Mouse (Mus musculus): Measurements from ENCODE around the gene Mgat1. TPM values are rescaled to one million over a fixed set of nuclear protein-coding genes. Genes with fewer than 3 reads are reported as not detected.

Gene Mgat1
- total RNA-seq, 2 experiments from 2014 or later = 59.3 to 68.4 TPM

- intact Hi-C loops (cut with DNase I) = no loop called here
- DNase-seq = no peak
These were observed 6.5 kb upstream of the Mgat1 start for GRCm38 (mm10) chr11:49237532-49237931.

DNA sequence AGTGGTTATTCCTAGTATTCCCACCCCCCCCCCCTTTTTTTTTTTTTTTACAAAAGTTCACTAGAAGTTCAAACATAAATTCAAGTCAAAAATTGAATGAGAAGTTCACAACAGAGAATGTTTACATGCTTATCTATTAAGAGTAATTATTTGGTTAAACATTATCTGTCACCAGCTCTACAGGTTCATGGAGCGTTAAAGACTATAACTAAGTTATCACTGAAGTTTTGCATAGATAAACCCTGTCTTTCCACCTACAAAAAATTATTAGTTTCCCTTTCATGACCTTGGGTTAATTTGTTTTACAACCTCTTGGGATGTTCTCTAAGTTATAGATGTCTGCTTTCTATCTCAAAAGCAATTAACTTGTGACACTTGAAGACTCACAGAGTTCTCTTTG is 3.7 kb upstream of the Mgat1 start:
- DNase-seq = no peak

GRCm38 (mm10) chr11:49240874-49241273 is 3.1 kb upstream of the Mgat1 start:
- intact Hi-C loops (cut with DNase I) = no loop called here
- DNase-seq = no peak

More for the DNA sequence above, 3.7 kb upstream of the Mgat1 start:
- intact Hi-C loops (cut with DNase I) = no loop called here

DNA sequence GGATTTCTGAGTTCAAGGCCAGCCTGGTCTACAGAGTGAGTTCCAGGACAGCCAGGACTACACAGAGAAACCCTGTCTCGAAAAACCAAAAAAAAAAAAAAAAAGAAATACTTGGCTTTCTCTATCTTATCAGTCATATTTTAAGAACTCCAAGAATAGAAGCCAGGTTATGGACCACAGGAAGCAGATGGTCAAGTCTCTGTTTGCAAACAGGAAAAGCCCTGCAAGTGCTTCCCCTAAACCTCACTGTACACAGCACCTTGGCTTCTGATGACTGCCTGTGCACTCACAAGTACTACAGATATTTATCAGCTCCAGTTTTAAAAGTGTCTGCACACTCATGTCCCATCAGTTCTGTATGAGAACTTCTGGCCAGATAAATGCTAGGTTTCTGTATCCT is 2.5 kb upstream of the Mgat1 start:
- intact Hi-C loops (cut with DNase I) = no loop called here
- DNase-seq = no peak

- intact Hi-C loops (cut with DNase I) = no loop called here
- DNase-seq = no peak
These were observed 906 bp upstream of the Mgat1 start for GRCm38 (mm10) chr11:49242944-49243626.

GRCm38 (mm10) chr11:49244595-49244930 is 572 bp downstream of the Mgat1 start:
- intact Hi-C loops (cut with DNase I) = no loop called here
- no peak for DNase-seq

- DNase-seq = peak in 1 of 2 experiments; percentile 53
- intact Hi-C loops (cut with DNase I) = no loop called here
These were observed 1.2 kb downstream of the Mgat1 start for GRCm38 (mm10) chr11:49245176-49245575.

GRCm38 (mm10) chr11:49245634-49246415 is 1.8 kb downstream of the Mgat1 start:
- intact Hi-C loops (cut with DNase I) = no loop called here
- DNase-seq = no peak

GRCm38 (mm10) chr11:49246523-49246922 is 2.5 kb downstream of the Mgat1 start:
- DNase-seq = no peak
- intact Hi-C loops (cut with DNase I) = no loop called here

DNA sequence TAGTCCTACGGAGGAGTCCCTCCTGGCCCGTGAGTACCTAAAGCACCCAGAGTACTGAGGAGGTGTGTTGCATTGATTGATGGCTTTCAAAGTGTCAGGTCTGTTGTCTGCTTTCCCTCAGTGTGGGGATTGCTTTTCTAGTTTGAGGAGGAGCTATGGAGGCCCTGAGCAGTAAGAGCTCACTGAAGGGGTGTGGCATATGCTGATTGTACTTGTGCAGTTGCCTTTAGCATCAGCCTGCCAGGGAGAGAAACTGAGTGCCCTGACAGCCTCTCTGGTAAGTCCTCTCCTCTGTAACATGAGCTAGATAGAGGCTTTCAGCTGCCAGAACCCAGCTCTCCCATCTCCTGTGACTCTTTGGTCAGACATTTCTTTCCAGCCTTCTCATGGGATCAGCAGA is 3.3 kb downstream of the Mgat1 start:
- intact Hi-C loops (cut with DNase I) = no loop called here
- DNase-seq = no peak

- peak; percentile 46 to 52 for DNase-seq
- intact Hi-C loops (cut with DNase I) = no loop called here
These were observed 4.4 kb downstream of the Mgat1 start for GRCm38 (mm10) chr11:49248226-49248973.

DNA sequence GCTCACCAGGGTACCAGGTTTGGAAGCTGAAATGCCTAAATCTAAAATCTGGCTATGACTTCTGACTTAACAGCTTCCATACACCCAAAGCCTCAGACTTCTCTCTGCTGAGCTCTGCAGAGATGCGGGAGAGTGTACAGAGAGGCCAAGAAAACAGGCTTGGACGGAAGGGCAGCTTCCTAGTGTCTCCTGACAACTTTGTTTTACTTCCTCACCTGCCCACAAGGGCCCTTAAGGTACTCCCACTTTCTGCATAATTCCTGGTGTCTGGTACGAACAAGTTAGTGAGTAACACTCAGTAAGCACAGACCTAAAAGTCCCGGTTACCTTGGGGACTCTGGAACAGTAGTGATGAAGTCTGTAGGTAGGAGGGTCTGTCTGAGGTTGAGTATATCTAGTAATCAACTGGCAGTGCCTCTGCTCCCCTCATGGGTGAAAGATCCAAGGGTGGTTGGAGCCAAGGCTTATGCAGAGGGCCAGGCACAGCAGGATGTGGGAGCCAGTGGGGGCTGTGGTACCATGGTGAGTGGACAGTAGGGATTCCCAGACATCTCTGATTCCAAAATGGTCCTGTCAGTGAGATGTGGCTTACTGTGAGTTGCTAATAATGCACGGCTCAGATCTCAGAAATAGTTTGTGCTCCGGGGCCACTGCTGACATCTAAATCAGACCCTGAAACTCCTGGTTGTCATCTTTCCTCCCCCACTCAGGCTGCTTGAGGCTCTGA is 5.1 kb downstream of the Mgat1 start:
- intact Hi-C loops (cut with DNase I) = no loop called here
- DNase-seq = no peak

GRCm38 (mm10) chr11:49249811-49250421 is 5.9 kb downstream of the Mgat1 start:
- intact Hi-C loops (cut with DNase I) = loop anchor here (2.0 to 5.0 kb wide), 2 partner anchors 47 to 143 kb away; partner anchors contain the start of gene Zfp62
- no peak for DNase-seq

GRCm38 (mm10) chr11:49250422-49251379 is 6.7 kb downstream of the Mgat1 start:
- intact Hi-C loops (cut with DNase I) = loop anchor here (2.0 to 5.0 kb wide), 2 partner anchors 48 to 143 kb away; partner anchors contain the start of gene Zfp62
- DNase-seq = peak; percentile 92 to 94

- intact Hi-C loops (cut with DNase I) = loop anchor here (2.0 to 5.0 kb wide), 2 partner anchors 49 to 144 kb away; partner anchors contain the start of gene Zfp62
- no peak for DNase-seq
These were observed 7.4 kb downstream of the Mgat1 start for GRCm38 (mm10) chr11:49251380-49251761.

DNA sequence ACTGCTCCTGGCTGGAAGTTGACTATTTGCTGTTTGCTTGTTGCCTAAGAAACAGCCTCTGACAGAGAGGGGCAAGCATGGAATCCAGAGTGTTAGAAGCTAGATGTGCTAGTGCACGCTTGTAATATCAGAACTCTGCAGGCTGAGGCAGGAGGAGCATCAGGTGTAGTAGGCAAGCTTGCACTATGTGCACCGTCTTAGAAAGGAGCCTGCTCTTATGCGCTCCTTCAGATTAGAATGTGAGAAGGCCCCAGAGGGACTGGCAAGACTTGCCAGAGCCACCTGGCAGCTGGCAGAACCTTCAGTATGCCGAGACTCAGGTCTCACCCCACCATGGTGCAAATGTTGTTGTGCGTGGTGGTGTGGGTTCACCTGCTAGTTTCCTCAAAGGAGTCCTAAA is 8.1 kb downstream of the Mgat1 start:
- intact Hi-C loops (cut with DNase I) = loop anchor here (5.0 kb wide), 1 partner anchor 145 kb away; no protein-coding TSS in a partner anchor
- no peak for DNase-seq

DNA sequence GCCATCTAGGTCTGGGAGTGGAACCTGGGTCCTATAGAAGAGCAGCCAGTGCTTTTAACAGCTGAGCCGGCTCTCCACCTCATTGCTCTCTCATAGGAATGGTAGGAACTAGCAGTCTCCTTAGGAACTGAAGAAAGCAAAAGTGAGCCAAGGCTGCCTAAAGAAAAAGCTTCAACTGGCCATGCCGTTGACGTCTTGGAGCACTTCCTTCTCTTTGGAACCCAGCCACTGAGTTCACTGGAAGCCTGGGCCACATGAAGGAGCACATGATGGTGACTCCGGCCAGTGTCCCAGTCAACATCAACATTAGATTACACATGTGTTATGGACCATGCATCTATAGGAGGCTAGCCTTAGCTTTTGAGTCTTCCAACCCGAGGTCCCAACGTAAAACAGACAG is 9.0 kb downstream of the Mgat1 start:
- DNase-seq = no peak
- intact Hi-C loops (cut with DNase I) = loop anchor here (5.0 kb wide), 1 partner anchor 146 kb away; no protein-coding TSS in a partner anchor

- intact Hi-C loops (cut with DNase I) = no loop called here
- DNase-seq = no peak
These were observed 15.3 kb downstream of the Mgat1 start for GRCm38 (mm10) chr11:49259296-49259695.

DNA sequence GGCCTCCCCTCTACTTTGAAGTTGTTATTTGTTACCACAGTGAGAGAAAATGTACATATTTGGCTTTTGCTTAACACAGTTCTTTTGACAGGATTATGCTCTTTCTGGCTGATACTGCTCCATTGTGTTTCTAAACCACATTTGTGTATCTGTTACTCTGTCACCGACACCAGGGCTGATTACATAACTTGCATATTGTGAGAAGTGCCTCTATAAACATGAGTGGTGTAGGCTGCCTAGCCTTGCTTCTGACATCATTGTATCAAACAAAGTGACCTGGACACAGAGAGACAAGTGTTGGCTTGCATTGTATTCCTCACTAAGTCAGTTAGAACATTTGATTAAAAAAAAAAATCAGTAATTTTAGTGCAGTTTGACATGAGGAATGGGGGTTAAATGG is 15.8 kb downstream of the Mgat1 start:
- intact Hi-C loops (cut with DNase I) = loop anchor here (10.0 kb wide), 1 partner anchor 465 kb away; no protein-coding TSS in a partner anchor
- DNase-seq = no peak
